Mouse (Mus musculus) ovary, postnatal 36 days (tissue): ENCODE results near the gene Hmgb3.
A peak's percentile ranks its signal among the peaks of the same experiment; 100 is the strongest.
"Not testable (repeated sequence)": the region's sequence is repeated elsewhere in the genome, so short reads cannot be mapped to it uniquely, and the experiment has no call there.

Experiments used
- DNase-seq: peaks from one replicate; pipeline ENCODE4 v3.0.0; 2022; ENCODE audit warnings: low spot score, mixed read lengths

The Hmgb3 gene

GRCm38 (mm10) chrX:71555415-71556114 lies at the start of gene Hmgb3:
Gene Hmgb3, plus strand, starts transcription at chrX:71555918.
- peak; percentile 80 for DNase-seq

- not testable (repeated sequence) for DNase-seq
Observed at GRCm38 (mm10) chrX:71506591-71506990, 49.1 kb upstream of the Hmgb3 start.

DNA sequence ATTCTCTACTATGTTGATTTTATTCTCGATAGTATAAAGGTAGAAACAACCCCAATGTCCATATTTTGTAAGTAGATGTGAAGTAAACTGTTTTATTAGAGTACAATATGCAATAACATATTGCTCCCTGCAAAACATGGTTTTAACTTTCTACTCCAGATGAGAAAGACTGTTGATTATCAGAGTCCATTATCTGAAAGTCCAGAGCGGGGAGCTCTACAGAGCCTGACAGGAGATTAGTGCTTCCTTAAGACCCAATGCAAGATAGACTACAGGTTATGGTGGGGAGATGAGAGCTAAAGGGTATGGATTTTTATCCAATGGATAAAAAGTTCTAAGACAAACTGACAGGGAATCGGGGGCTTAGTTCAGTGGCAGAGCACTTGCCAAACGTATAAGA lies 36.5 kb upstream of the Hmgb3 start:
- DNase-seq = no peak

DNA sequence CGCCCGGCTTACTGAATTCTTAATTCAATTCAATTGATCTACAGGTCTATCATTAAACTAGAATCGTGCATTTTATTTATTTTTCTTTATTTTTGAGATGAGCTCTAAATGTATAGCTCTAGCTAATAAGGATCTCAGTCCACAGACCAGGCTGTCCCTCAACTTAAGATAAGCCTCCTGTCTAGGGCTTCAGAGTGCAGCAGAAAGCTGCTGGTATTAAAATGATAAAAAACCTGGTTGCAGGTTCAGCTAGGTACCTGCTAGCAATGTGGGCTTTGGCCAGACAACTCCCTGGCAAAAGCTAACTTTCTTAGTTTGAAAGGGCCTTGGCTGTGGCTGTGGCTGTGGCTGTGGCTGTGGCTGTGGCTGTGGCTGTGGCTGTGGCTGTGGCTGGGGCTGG lies 32.8 kb upstream of the Hmgb3 start:
- DNase-seq = no peak

DNA sequence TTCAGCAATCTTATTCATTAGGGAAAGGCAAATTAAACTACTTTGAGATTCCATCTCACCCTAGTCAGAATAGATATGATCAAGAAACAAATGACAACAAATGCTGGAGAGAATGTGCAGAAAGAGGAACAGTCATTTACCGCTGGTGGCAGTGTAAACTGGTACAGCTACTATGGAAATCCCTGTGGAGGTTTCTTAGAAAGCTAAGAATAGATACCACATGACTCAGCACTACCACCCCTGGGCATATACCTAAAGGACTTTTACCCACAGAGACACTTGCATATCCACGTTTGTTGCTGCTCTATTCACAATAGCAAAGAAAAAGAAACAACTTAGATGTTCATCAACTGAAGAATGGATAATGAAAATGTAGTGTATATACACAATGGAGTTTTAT lies 31.4 kb upstream of the Hmgb3 start:
- DNase-seq = no peak

DNA sequence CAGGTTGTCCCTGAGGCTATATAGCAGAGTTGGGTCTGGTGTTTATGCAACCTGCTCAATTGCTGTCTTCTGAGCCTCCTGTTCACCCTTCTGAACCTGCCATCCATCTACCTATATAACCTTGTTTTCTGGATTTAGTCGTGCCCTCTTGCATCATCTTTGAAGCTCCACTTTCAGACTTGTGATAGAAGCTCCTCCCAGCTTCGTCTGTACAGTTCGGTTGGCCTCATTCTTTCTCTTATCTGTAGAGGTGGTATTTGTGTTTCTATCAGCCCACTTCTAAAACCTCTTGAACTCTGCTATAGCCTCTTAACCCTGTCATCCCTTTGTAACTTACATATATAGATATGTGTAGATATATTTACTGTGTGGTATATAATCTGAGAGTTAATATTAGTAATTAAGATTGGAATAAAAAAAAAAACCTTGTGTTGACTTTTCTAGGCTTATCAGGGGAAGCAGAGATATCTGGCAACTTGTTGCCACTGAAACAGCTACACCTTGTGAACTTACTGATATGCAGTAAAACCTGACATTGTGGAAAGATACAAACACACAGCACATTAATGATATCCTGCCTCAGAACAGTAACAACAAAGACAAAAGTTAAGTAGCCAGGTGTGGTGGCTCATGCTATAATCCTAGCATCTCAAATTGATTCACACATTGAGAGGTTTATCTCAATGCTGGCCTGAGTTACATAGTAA lies 30.0 kb upstream of the Hmgb3 start:
- DNase-seq = no peak

- peak; percentile 21 for DNase-seq
Observed at GRCm38 (mm10) chrX:71527461-71527860, 28.3 kb upstream of the Hmgb3 start.

GRCm38 (mm10) chrX:71528150-71528549 lies 27.6 kb upstream of the Hmgb3 start:
- no peak for DNase-seq

- DNase-seq = peak; percentile 24
Observed at GRCm38 (mm10) chrX:71528646-71529045, 27.1 kb upstream of the Hmgb3 start.

DNA sequence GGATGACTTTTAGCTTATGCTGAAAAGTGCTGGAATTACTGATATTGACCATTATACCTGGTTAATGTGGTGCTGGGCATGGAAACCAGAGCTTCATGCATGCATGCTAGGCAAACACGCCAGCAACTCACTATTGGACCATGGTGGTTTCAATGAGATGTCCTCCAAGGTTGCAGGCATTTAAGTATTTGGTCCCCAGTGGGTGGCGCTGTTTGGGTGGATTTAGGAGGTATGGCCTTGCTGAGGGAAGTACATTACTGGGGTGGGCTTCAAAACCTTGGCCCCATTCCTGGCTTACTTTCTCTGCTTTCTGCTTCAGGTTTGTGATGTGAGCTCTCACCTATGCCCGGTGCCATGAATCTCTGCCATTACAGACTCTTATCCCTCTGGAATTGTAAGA lies 23.1 kb upstream of the Hmgb3 start:
- DNase-seq = no peak

DNA sequence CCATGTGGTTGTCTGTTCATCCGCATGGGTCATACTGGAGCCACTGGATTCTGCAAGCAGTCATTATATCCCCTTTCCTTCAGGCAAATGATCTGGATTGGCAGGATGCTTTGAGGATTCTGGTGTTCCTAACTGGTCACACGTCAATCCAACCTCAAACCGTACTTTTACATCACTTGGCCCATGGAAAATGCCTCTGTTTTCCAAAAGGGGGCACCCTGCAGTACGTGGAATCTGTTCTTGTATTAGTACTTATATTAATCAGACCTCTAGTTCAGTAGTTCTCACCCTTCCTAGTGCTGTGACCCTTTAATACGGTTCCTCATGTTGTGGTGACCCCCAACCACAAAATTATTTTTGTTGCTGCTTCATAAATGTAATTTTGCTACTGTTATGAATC lies 21.6 kb upstream of the Hmgb3 start:
- DNase-seq = no peak

- no peak for DNase-seq
Observed at GRCm38 (mm10) chrX:71537791-71538190, 17.9 kb upstream of the Hmgb3 start.

GRCm38 (mm10) chrX:71540821-71541510 lies 14.8 kb upstream of the Hmgb3 start:
- DNase-seq = peak; percentile 32

DNA sequence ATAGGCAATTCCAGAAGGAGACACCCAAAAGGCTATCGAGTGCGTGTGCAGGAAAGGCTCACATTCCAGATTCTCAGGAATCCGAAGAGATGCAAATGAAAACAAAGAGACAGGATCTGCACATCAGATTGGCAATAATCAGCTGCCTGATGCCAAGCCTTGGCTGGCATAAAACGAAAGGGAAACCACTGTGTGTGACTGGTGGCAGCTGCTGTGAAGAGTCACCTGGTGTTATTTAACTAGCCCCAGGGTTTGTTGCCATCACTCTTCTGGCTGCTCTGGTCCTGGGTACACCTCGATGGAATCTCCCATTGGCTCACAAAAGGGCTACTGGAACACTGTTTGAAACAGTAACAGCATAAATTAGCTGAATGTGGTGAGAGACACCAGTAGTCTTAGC lies 11.0 kb upstream of the Hmgb3 start:
- DNase-seq = no peak

DNA sequence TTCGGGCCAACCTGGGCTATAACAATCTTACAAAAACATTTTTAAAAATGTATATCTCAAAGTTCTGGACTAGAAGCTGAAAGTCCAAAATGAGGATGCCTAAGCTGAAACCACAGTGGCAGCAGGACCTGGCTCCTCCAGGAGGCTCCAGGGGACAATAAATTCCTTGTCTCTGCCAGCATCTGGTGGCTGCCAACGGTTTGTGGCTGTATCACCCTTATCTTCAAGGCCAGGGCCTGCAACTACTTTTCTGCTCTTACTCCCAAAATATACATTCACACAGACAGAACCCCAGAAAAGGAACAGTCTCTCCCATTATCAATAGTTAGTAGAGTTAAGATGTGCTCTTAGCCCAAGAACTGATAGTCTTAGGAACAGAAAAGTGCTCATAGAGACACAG lies 10.6 kb upstream of the Hmgb3 start:
- DNase-seq = no peak

DNA sequence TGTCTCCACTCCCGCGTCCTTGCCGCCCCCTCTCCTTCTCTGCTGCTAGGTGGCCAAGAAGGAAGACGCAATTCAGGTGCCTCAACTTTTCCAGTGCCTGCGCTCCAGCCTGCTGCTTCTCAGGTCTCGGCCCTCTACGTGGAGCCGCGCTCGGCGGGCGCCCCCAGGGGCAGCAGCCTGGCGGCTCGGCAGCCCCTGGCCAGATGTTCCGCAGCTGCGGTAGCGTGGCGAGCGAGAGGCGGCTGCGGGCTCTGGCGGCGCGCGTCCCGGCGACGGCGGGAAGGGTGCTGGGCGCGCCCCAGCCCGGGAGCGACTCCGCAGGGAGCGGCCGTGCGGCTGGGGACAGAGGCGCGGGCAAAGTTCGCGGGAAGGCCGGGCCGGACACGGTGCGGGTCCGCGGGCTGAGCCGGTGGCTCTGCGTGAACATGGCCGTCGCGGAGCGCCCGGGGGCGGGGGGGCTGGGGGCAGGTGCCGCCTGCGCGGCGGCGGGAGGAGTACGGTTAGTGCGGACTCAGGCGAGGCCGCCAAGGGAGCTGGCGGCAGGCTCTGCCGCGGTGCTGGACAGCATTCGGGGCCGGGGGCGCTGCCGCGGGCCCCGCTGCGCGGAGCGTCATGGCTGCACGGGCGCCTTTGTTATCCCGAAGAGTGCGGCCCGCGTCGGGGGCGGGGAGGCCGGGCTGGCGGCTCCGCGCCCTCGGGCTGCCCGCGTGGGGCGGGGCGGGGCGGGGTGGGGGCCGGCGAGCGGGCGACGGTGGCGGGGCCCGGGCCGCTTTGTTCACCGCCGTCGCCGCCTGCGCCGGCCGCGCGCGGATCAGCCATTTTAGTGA lies 610 bp downstream of the Hmgb3 start:
- peak; percentile 32 for DNase-seq

- DNase-seq = no peak
Observed at GRCm38 (mm10) chrX:71556965-71557491, 1.3 kb downstream of the Hmgb3 start.

GRCm38 (mm10) chrX:71559336-71559735 lies 3.6 kb downstream of the Hmgb3 start:
- DNase-seq = no peak

- no peak for DNase-seq
Observed at GRCm38 (mm10) chrX:71560796-71561195, 5.1 kb downstream of the Hmgb3 start.

DNA sequence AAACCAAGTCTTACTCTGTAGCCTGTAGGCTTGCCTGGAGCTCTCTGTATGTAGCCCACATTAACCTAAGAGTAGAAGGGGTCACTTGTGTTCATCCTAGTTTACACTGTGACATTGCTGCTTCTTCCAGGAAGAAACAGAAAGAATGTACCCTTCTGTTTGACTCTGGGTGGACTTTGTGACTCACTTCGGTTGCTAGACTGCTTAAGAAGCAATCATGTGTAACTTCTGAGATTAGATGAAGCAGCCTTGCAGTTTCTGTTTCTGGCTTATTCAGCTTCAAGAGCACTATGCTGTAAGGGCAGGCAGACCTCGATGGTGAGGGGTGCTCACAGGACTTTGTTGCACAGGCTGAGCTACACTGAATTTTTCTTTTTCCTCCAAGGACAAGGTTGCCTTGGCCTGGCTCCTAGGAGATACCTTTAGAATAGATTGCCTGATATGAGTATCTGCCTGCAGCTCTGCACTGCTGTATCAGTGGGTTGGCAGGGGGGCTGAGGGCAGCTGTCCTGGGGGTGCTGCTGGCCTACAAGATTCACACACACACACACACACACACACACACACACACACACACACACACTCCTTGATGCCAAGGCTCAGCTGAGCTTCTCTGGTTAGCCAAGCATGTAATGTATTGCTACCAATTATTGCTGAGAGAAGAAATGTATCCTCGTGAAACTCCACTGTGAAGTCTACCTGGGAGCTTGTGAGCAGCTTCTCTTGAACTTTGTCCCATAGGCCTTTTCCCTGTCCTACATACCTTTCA lies 17.6 kb downstream of the Hmgb3 start:
- no peak for DNase-seq

- DNase-seq = no peak
Observed at GRCm38 (mm10) chrX:71575550-71575949, 19.8 kb downstream of the Hmgb3 start.
